Mouse (Mus musculus) spleen, postnatal 4 days (tissue): ENCODE data around the gene Pced1a.

ENCODE experiments used
- DNase-seq, 2 experiments: peaks; one replicate each; pipeline ENCODE4 v3.0.0; 2022; ENCODE audit warnings: low spot score in 2 of 2

Pced1a gene

GRCm38 (mm10) chr2:130424126-130424853 lies at the start of gene Pced1a, which contains the start of gene Vps16:
Pced1a (minus strand) TSS chr2:130424701.
Vps16 (plus strand) TSS chr2:130424339.
- DNase-seq = peak; percentile 89 to 94

- no peak for DNase-seq
Measured at GRCm38 (mm10) chr2:130472908-130473510, 48.5 kb upstream of the Pced1a start.

- DNase-seq = peak in 1 of 2 experiments; percentile 23
Measured at GRCm38 (mm10) chr2:130469935-130470334, 45.4 kb upstream of the Pced1a start.

GRCm38 (mm10) chr2:130469366-130469765 lies 44.9 kb upstream of the Pced1a start:
- no peak for DNase-seq

GRCm38 (mm10) chr2:130466438-130466837 lies 41.9 kb upstream of the Pced1a start:
- DNase-seq = no peak

- DNase-seq = no peak
Measured at GRCm38 (mm10) chr2:130461287-130462071, 37.0 kb upstream of the Pced1a start.

GRCm38 (mm10) chr2:130459576-130459975 lies 35.1 kb upstream of the Pced1a start:
- DNase-seq = no peak

- peak in 1 of 2 experiments; percentile 41 for DNase-seq
Measured at GRCm38 (mm10) chr2:130457871-130458270, 33.4 kb upstream of the Pced1a start.

GRCm38 (mm10) chr2:130454748-130455370 lies 30.4 kb upstream of the Pced1a start:
- peak in 1 of 2 experiments; percentile 52 for DNase-seq

- DNase-seq = peak in 1 of 2 experiments; percentile 55
Measured at GRCm38 (mm10) chr2:130453421-130453820, 28.9 kb upstream of the Pced1a start.

- peak in 1 of 2 experiments; percentile 55 for DNase-seq
Measured at GRCm38 (mm10) chr2:130452266-130452665, 27.8 kb upstream of the Pced1a start.

GRCm38 (mm10) chr2:130451727-130452090 lies 27.2 kb upstream of the Pced1a start:
- peak in 1 of 2 experiments; percentile 57 for DNase-seq

- peak in 1 of 2 experiments; percentile 59 for DNase-seq
Measured at GRCm38 (mm10) chr2:130451086-130451726, 26.7 kb upstream of the Pced1a start.

GRCm38 (mm10) chr2:130450434-130450796 lies 25.9 kb upstream of the Pced1a start:
- DNase-seq = peak; percentile 75 to 89

- DNase-seq = peak; percentile 91 to 96
Measured at GRCm38 (mm10) chr2:130449794-130450433, 25.4 kb upstream of the Pced1a start, which contains the start of gene Ptpra. Ptpra (plus strand) TSS chr2:130450278.

GRCm38 (mm10) chr2:130449021-130449793 lies 24.7 kb upstream of the Pced1a start:
- DNase-seq = no peak

GRCm38 (mm10) chr2:130448449-130448848 lies 23.9 kb upstream of the Pced1a start:
- no peak for DNase-seq

GRCm38 (mm10) chr2:130442162-130442561 lies 17.7 kb upstream of the Pced1a start:
- peak in 1 of 2 experiments; percentile 66 for DNase-seq

- no peak for DNase-seq
Measured at GRCm38 (mm10) chr2:130439840-130440480, 15.5 kb upstream of the Pced1a start.
